Mouse (Mus musculus): ENCODE measurements around the gene Pou2f3.

DNA sequence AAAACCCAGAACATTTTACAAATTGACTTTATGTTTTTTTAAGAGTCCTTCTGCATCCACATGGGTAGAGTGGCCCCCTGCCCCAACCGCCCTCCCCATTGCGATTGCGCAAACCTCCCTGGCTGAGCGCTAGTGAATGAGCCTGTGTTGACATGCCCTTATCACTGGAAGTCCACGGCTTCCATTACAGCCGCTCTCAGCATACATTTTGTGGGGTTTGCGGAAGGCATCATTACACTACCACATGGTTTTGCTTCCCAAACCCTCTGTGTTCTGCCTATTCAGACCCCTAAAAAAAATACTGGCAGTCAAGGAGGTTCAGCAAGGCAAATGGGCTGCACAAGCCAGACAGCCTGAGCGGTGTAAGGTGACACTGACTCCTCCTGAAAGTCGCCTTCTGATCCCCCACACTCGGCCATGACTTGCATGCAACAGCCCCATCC, 36.6 kb upstream of the Pou2f3 start:
- TF ChIP-seq CTCF (IDR thresholded peaks at IDR 0.05; ENCODE audit: borderline replicate concordance, insufficient read depth, low read depth, low read length) = no peak
- TF ChIP-seq POLR2A (IDR thresholded peaks at IDR 0.05; ENCODE audit: borderline replicate concordance, insufficient read depth, low read length) = no peak

Data from cerebellum, adult 2 months (tissue).